Mouse (Mus musculus): ENCODE data around the gene Gm10277.

DNA sequence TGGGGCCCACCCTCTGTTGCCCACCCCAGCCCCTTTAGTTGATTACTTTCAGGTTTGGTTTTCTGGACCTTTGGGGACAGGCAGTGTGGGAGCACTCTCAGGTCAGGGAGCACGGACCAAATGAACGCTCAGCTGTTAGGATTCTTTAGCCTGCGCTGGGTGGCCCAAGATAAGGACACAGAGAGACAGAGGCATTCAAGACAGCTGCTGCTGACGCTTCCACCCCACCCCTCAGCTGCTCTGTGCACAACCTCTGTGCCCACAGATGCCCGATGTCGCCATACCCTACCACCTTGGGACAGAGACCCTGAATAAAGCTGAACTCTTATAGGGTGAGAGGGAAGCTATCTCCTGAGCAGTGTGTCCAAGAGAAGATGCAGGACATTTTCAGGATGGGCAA, 22.5 kb upstream of the Gm10277 start:
- no peak for TF ChIP-seq CTCF (conservative IDR thresholded peaks at IDR 0.05; ENCODE audit: low read length)
- TF ChIP-seq POU5F1 (IDR thresholded peaks at IDR 0.05; ENCODE audit: borderline replicate concordance, low read length) = no peak
- no peak for TF ChIP-seq NANOG (IDR thresholded peaks at IDR 0.05; ENCODE audit: borderline replicate concordance, low read length)
